Mouse (Mus musculus): Measurements from ENCODE around the gene Smim24.

Gene Smim24

GRCm38 (mm10) chr10:81392270-81392669, 581 bp upstream of the Smim24 start:
- DNase-seq (ENCODE audit: low spot score), result no peak

GRCm38 (mm10) chr10:81393456-81394063, 709 bp downstream of the Smim24 start:
- DNase-seq (ENCODE audit: low spot score), result no peak

GRCm38 (mm10) chr10:81395127-81395526, 2.3 kb downstream of the Smim24 start:
- DNase-seq (ENCODE audit: low spot score), result peak; percentile 80

GRCm38 (mm10) chr10:81395865-81396264, 3.0 kb downstream of the Smim24 start:
- DNase-seq (ENCODE audit: low spot score), result no peak

GRCm38 (mm10) chr10:81396749-81397148, 3.9 kb downstream of the Smim24 start:
- DNase-seq (ENCODE audit: low spot score), result no peak

- DNase-seq (ENCODE audit: low spot score), result no peak
These were observed 6.4 kb downstream of the Smim24 start for GRCm38 (mm10) chr10:81399296-81399695.

- DNase-seq (ENCODE audit: low spot score), result no peak
These were observed 7.0 kb downstream of the Smim24 start for GRCm38 (mm10) chr10:81399798-81400308.

GRCm38 (mm10) chr10:81400371-81401204, 7.7 kb downstream of the Smim24 start:
- no peak for DNase-seq (ENCODE audit: low spot score)

- DNase-seq (ENCODE audit: low spot score), result no peak
These were observed 8.3 kb downstream of the Smim24 start for GRCm38 (mm10) chr10:81401205-81401520.

GRCm38 (mm10) chr10:81401521-81402226, 8.8 kb downstream of the Smim24 start:
- DNase-seq (ENCODE audit: low spot score), result peak; percentile 50

- DNase-seq (ENCODE audit: low spot score), result no peak
These were observed 9.4 kb downstream of the Smim24 start for GRCm38 (mm10) chr10:81402227-81402765.

GRCm38 (mm10) chr10:81403511-81403910, 10.7 kb downstream of the Smim24 start:
- no peak for DNase-seq (ENCODE audit: low spot score)

GRCm38 (mm10) chr10:81404082-81404481, 11.2 kb downstream of the Smim24 start:
- no peak for DNase-seq (ENCODE audit: low spot score)

GRCm38 (mm10) chr10:81404720-81405119, 11.9 kb downstream of the Smim24 start:
- no peak for DNase-seq (ENCODE audit: low spot score)

- DNase-seq (ENCODE audit: low spot score), result peak; percentile 73
These were observed 12.8 kb downstream of the Smim24 start for GRCm38 (mm10) chr10:81405588-81406201.

- peak; percentile 68 for DNase-seq (ENCODE audit: low spot score)
These were observed 13.9 kb downstream of the Smim24 start for GRCm38 (mm10) chr10:81406504-81407440.

- peak; percentile 98 for DNase-seq (ENCODE audit: low spot score)
These were observed 14.9 kb downstream of the Smim24 start for GRCm38 (mm10) chr10:81407539-81408423.

- no peak for DNase-seq (ENCODE audit: low spot score)
These were observed 15.5 kb downstream of the Smim24 start for GRCm38 (mm10) chr10:81408424-81408729.

- DNase-seq (ENCODE audit: low spot score), result peak; percentile 85
These were observed 16.0 kb downstream of the Smim24 start for GRCm38 (mm10) chr10:81408871-81409291.

GRCm38 (mm10) chr10:81409330-81409729, 16.5 kb downstream of the Smim24 start:
- DNase-seq (ENCODE audit: low spot score), result no peak
